ENCODE assay signal across 8 mouse cellular contexts in the genomic region with DNA sequence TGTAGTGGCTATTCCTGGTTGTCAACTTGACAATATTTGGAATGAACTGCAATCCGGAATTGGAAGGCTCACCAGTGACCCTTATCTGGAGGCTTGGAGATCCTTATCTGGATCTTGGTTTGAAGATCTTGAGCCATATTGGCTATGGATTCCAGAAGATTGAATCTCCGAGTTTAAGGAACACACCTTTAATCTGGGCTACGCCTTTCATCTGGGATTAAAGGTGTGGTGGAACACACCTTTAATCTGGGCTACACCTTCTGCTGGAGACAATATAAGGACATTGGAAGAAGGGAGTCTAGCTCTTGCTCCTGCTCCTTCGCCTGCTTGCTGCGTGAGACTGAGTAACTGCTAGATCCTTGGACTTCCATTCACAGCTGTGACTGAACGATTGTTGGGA. TPM values are rescaled to one million over a fixed set of nuclear protein-coding genes. Genes with fewer than 3 reads are reported as not detected.
DNase-seq lines count a peak whose midpoint lies in the region; ATAC-seq and TF ChIP-seq lines count a peak whose summit lies in the region.
"Not testable (repeated sequence)": the region's sequence is repeated elsewhere in the genome, so short reads cannot be mapped to it uniquely, and the experiment has no call there.

Gene Fam172a, plus strand, starts transcription at position 301 of the 400 bp plus-strand sequence.

- H3K27me3 ChIP-seq in Patski; embryonic facial prominence, embryonic 11.5 days (ENCODE audit: control insufficient read depth, insufficient read depth, low read length); hindbrain, embryonic 10.5 days (ENCODE audit: insufficient read depth, poor library complexity, severe bottlenecking); limb, embryonic 12.5 days; stomach, embryonic 14.5 days (ENCODE audit: control insufficient read depth, insufficient read depth, low read length): not testable (repeated sequence)

- H3K9ac ChIP-seq in embryonic facial prominence, embryonic 11.5 days (replicated peaks; ENCODE audit: low read length); limb, embryonic 12.5 days (replicated peaks); stomach, embryonic 14.5 days (replicated peaks; ENCODE audit: low read depth, low read length): not testable (repeated sequence)

- H3K4me3 ChIP-seq in embryonic facial prominence, embryonic 11.5 days (ENCODE audit: low read depth, low read length); hindbrain, embryonic 10.5 days; limb, embryonic 12.5 days (replicated peaks); stomach, embryonic 14.5 days (ENCODE audit: low read depth, low read length): not testable (repeated sequence)

- DNase-seq in Patski (ENCODE audit: low read depth, low spot score); embryonic facial prominence, embryonic 11.5 days (ENCODE audit: low spot score); hindbrain, embryonic 10.5 days (ENCODE audit: low spot score); layer of hippocampus, adult 18-20 months (ENCODE audit: low spot score in 2 of 2): not testable (repeated sequence)

- in situ Hi-C loops in Patski (cut with MboI; ENCODE audit: low pct_unique_long_range_greater_than_20kb), result not testable (repeated sequence)

- not testable (repeated sequence) for H3K27ac ChIP-seq in embryonic facial prominence, embryonic 11.5 days (replicated peaks; ENCODE audit: low read depth, low read length); hindbrain, embryonic 10.5 days; limb, embryonic 12.5 days; stomach, embryonic 14.5 days (ENCODE audit: low read length)

- H3K9me3 ChIP-seq in embryonic facial prominence, embryonic 11.5 days (replicated peaks; ENCODE audit: control insufficient read depth, low read length); hindbrain, embryonic 10.5 days; limb, embryonic 12.5 days; stomach, embryonic 14.5 days (ENCODE audit: control insufficient read depth, low read depth, low read length): not testable (repeated sequence)

- not testable (repeated sequence) for ATAC-seq in Patski; embryonic facial prominence, embryonic 11.5 days (replicated peaks; ENCODE audit: insufficient number of reproducible peaks, low FRiP score, low TSS enrichment, low read depth); granulocyte monocyte progenitor cell, adult 5-6 weeks (replicated peaks; ENCODE audit: poor library complexity, severe bottlenecking); limb, embryonic 12.5 days (ENCODE audit: insufficient number of reproducible peaks, insufficient read depth, low FRiP score, low TSS enrichment, low read depth); megakaryocyte-erythroid progenitor cell, adult 5-6 weeks (replicated peaks; ENCODE audit: low FRiP score, low TSS enrichment, poor library complexity, severe bottlenecking); stomach, embryonic 14.5 days (ENCODE audit: insufficient number of reproducible peaks, insufficient read depth, low FRiP score, low read depth)

- not testable (repeated sequence) for H3K36me3 ChIP-seq in embryonic facial prominence, embryonic 11.5 days (replicated peaks; ENCODE audit: control insufficient read depth, insufficient read depth, low read depth, low read length); hindbrain, embryonic 10.5 days; limb, embryonic 12.5 days; stomach, embryonic 14.5 days (ENCODE audit: control insufficient read depth, insufficient read depth, low read length)

- H3K4me2 ChIP-seq in embryonic facial prominence, embryonic 11.5 days (ENCODE audit: low read depth, low read length); limb, embryonic 12.5 days; stomach, embryonic 14.5 days (replicated peaks; ENCODE audit: low read depth, low read length): not testable (repeated sequence)

- H3K4me1 ChIP-seq in embryonic facial prominence, embryonic 11.5 days (ENCODE audit: control insufficient read depth, insufficient read depth, low read length); hindbrain, embryonic 10.5 days (replicated peaks); limb, embryonic 12.5 days (replicated peaks); stomach, embryonic 14.5 days (ENCODE audit: control insufficient read depth, insufficient read depth, low read length): not testable (repeated sequence)

- not testable (repeated sequence) for TF ChIP-seq CTCF in Patski (IDR thresholded peaks at IDR 0.05)

- no CpG with 5 or more reads among the region's 6 CpGs for WGBS in embryonic facial prominence, embryonic 11.5 days
- WGBS in hindbrain, embryonic 10.5 days, result 100% methylated on average over 1 of the region's 6 CpGs
- no CpG with 5 or more reads among the region's 6 CpGs for WGBS in limb, embryonic 12.5 days
- no CpG with 5 or more reads among the region's 6 CpGs for WGBS in stomach, embryonic 14.5 days

- POLR2A ChIA-PET in Patski (lab: Charles Lee), result not testable (repeated sequence)

- CTCF ChIA-PET in Patski (lab: Charles Lee), result not testable (repeated sequence)

RNA-seq across cellular contexts. Expression of gene Fam172a, which starts in this region (rescaled TPM):
- polyA plus RNA-seq in Patski (2021), result 18.5 TPM
- polyA plus RNA-seq in embryonic facial prominence, embryonic 11.5 days (2014; fragmentation: Nextera tagmentation; extraction: Ambion mirVana), result 36.6 and 39.6 TPM in 2 replicates
- total RNA-seq in granulocyte monocyte progenitor cell, adult 5-6 weeks (2014; fragmentation: Nextera tagmentation), result 41.8 and 42.7 TPM in 2 replicates
- 23.7 and 27.0 TPM in 2 replicates for total RNA-seq in granulocyte monocyte progenitor cell, adult 5-6 weeks (2017)
- 27.0 and 33.1 TPM in 2 replicates for polyA plus RNA-seq in hindbrain, embryonic 10.5 days (2016; fragmentation: Nextera tagmentation; extraction: Ambion mirVana)
- 10 to 100 TPM; 36.5 to 38.5 TPM for total RNA-seq in layer of hippocampus, adult 18-20 months (2021)
- 27.0 and 29.7 TPM in 2 replicates for polyA plus RNA-seq in limb, embryonic 12.5 days (2016; fragmentation: Nextera tagmentation; extraction: Ambion mirVana)
- 27.8 and 31.2 TPM in 2 replicates for total RNA-seq in megakaryocyte-erythroid progenitor cell, adult 5-6 weeks (2014; fragmentation: Nextera tagmentation)
- total RNA-seq in megakaryocyte-erythroid progenitor cell, adult 5-6 weeks (2017), result 29.0 and 40.3 TPM in 2 replicates
- 33.3 and 35.6 TPM in 2 replicates for polyA plus RNA-seq in stomach, embryonic 14.5 days (2014; fragmentation: Nextera tagmentation; extraction: Ambion mirVana)
